Mouse (Mus musculus) 3134 (cell line): ENCODE results near the gene Rgl1.
"Not testable (repeated sequence)": the region's sequence is repeated elsewhere in the genome, so short reads cannot be mapped to it uniquely, and the experiment has no call there.

ENCODE experiments used
- DNase-seq: peaks from one replicate; pipeline ENCODE4 v3.0.0-alpha.2; 2011; ENCODE audit warnings: low spot score; ENCODE audit not compliant: insufficient read length; ENCODE audit errors: extremely low read depth

Gene Rgl1

DNA sequence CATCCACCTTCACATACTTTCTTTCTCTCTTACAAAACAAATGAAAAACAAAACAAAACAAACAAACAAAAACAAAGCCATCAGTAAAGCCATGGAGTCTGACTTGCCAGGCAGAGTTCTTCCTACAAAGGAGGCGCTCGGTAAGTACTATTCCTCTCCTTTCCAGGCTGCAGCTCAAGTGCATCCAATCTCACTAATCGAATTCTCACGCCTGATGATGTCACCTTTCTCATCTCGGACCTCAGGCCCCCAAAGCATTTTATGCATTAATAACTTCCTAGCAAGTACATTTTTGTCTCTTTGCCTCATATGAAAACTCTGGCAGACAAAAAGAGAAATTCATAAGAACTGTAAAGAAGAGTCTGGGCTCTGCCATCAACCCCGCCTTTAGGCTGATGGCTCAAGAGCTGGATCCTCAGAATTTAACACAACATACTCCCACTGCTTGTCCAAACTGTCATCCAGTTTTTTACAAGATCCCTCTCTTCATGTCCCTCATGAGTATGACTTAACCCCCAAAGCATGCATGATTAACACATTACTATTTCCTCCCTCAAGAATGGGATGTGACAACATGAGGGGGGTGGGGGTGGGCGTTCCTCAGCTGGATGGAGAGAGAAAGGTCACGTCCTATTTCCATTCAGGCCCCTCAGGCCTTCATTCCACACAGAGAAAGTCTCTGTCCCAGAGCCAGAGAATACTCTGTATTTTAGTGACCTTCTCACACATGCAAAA is 96.5 kb downstream of the Rgl1 start:
- DNase-seq: peak; percentile 62

DNA sequence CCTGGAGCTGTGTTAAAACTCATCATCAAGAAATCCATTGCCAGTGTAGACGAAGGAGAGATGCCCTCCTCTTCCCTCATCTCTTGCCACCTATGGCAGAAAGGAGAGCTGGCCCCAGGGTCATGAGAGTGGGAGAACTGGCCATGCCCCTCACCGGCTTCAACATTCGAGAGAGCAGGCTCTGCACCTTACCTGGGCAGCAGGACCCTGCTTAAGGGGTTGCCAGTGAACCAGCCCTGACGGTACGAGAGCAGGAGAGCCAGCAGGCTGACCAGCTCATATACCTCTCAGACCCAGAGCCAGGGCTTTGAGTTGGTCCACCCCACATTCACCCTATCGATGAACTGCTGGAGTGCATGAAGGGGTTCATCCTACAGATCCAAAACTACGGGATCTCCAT is 105.7 kb downstream of the Rgl1 start:
- DNase-seq: no peak

DNA sequence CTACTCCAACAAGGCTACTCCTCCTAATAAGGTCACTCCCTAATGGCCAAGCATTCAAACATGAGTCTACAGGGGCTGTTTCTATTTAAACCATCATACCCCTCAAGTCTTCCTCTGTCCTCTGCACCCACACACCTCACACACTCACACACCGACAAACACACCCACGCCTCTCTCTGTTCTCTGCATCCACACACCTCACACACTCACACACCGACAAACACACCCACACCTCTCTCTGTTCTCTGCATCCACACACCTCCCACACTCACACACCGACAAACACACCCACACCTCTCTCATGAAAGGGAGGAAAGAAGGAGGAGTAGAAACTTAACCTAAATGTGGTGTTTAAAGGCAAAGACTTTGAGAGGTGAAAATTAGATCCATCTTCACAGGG is 106.2 kb downstream of the Rgl1 start:
- DNase-seq: no peak

DNA sequence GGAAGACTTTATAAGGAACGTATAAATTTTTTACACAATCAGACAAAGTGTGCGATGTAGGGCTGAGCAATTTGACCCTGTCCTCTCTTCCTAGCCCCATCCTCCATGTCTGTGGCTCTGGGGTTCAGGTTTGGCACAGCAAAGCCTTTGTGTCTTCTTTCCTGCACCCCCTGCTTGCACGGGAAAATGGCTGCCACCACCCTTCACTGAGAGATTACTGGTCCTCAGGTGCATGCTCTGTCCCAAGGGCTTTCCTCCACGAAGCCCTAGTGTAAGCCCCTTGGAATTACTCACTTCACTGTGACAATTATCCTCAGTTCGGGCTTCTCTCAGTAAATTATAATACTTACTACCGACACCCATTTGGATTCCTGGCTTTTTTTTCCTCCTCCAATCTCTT is 109.5 kb downstream of the Rgl1 start:
- no peak for DNase-seq

DNA sequence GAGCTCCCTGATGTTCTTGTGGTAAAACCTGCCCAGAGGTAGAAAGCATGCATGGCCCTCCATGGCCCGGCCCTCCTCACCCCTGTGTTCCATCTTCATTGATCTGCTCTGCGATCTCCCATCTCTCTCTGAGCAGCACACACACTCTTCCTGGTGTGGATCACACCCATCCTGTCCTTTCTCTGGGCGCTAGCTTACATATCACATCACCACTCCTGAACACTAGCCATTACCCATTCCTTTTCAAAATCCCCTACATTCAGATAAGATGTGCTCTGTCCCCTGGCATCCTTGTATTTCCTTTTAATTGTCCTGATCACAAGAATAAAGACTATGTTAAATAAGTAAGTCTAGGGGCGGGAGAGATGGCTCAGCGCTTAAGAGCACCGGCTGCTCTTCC is 111.3 kb downstream of the Rgl1 start:
- DNase-seq: no peak

DNA sequence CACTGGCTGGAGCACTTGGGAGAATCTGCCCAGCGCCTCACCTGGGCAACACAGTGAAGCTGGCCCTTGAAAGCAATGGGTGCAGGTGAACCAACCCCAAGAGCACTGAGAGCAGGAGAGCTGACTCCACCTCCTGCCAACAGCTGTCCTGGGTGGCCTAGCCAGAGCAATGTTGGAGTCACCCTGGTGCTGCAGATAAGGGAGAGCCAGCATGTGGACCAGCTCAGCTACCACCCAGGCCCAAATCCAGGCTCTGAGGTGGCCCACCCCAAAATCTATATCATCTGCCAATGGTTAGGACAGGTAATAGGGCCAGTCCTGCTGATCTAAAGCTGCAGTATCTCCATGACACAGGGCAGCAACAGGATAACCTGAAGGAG is 114.7 kb downstream of the Rgl1 start:
- DNase-seq: no peak

DNA sequence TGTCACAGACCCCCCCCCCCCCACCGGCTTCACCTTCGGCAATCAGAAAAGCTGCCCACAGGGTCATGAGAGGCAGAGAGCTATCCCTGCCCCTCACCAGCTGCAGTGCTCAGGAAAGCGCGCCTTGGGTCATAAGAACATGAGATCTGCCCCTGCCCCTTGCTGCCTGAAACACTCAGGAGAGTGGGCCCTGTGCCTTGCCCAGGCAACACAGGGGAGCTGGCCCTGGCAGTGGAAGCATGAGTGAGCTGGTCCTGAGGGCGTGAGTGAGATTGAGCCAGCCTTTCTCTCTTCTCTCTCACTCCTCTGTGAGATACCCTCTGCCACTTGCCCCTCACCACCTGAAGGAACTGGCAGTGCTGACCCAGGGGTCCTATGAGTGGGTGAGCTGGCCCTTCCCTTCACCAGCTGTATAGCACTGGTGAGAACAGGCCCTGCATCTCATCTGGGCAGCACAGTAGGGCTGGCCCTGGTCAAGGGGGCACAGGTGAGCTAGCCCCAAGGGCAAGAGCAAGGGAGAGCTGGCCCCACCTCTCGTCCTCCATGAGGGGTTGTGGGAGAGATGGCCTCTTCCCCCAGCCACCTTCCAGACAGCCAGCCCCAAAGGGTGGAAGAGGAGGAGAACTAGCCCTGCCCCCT is 115.2 kb downstream of the Rgl1 start:
- no peak for DNase-seq

DNA sequence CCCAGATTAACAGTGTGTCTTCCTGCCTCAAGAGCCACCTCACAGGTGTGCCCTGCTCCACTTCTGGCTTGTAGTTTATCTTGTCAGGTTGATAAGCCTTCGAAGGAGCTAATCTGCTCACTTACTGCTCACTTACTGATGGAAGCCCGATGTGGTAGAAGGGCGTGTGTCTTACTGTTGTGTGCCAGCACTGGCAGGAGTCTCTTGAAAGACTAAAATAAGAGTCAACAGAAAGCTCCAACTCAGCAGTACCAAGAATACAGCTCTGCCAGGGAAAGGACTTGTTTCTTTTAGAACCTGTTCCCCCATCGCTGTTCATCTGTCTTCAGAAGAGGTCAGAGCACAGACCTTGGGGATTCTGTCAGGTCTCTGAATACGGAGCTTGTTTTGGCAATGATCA is 118.1 kb downstream of the Rgl1 start:
- DNase-seq: no peak

DNA sequence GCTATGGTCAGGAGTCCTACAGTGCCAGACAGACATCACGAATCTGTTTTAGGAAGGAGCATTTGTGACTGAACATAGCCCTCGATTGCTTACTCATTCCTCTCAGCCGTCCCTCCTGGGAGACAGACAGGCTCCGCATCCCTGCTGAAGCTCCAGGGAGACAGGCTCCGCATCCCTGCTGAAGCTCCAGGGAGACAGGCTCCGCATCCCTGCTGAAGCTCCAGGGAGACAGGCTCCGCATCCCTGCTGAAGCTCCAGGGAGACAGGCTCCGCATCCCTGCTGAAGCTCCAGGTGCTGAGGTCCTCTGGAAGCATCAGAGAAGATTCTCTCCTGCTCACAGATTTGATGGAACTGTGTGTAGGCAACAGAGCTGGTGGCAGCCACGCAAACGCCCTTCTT is 123.9 kb downstream of the Rgl1 start:
- not testable (repeated sequence) for DNase-seq

DNA sequence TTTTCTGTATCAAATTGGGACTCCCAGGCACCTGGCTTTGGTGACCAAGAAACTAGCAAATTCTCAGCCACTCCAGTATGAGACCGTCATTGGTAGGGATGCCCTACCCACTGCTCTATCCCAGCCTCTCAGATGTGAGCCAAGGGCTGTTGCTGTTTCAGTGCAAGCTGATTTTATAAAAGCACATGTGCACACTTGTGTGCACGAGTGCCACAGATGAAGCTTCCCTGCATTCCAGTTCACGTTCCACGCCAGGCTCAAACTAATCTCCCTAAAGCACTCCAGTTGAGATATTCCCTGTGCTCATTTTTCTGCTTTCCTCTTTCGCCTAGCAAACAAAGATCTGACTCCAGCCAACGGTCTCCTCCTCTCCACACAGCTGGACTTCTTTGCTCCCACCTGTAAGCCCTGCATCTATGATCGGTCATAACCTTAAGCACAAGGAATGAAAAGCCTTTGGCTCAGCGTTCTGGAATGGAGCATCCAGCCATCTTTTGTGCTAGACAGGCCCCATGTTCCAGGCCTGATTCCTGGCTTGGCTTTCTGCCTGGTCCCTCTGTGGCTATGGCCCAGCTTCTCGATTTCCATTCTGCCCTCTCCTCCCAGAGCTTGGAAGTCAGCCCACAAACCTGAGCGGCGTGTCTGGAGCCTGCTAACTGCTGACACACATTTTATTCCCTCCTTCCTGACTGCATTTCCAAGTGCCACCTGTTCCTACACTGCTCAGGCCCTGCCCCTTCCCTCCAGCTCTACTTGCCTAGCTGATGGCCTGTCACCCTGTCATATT is 125.8 kb downstream of the Rgl1 start:
- DNase-seq: peak; percentile 39

DNA sequence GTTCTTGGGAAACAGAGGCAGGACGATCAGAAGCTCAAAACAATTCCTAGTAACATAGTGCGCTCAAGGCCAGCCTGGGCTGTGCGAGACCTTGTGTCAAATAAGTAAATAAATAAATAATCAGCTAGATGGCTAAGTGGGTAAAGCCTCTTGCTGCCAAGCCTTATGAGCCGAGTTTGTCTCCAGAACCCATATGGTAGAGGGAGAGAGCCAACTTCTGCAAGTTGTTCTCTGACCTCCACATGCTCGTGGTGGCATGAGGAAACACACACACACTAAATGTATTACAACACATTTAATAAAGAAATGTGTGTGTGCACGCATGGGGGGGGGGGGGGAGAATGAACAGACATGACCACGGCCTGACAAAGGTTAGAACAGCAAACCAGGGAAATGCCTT is 126.8 kb downstream of the Rgl1 start:
- no peak for DNase-seq

DNA sequence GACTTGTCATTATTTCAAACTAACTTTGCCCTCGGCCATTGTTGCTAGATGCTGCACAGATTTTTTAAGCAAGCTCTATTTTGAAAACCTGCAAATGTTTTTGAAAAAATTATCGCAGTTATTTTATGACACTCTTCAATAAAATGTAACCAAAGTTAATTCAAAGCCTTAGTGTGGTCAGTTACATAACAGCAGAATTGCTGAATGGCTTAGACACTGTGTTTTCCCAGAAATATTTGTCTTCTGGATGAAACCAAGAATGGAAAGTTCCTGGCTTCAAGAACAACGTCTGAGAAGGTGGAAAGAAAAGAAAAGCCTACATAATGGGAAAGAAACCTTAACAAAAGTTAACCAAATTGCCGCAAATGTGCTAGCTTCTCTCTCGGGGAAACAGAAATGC is 131.5 kb downstream of the Rgl1 start:
- DNase-seq: no peak

DNA sequence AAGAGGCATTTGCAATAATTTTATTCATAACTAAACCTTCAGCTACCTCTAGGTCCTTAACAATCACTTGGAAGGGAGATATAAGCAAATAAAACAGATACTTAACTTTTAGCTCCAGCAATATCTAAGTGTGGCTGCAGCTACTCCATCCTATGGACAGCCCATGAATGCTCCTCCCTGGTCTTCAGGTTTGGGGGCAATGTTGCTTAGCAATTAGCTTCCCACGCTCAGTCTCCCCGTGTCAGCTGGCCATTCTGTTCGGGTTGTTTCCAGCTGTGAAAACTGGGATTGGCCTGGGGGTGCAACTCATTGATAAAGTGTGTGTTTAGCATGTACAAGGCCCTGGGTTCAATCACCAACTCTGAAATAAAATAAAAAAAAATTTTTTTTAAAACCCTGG is 136.4 kb downstream of the Rgl1 start:
- no peak for DNase-seq

DNA sequence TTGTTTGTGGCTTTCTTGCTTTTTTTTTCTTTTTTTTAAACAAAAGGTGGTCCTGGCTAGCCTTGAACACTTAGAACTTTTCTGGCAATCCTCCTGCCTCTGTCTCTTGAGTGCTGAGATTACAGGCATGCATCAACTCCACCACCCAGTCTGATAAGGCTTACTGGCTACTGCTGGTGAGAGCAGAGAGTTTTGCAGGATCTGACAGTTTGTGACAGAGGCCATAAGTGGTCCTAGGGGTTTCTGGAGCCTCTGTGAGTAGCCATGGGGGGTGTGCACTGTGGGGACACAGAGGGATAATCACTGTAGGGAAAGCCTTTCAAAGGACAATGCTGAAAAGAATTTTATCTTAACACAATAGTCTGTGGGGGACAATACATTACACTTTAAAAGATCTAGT is 140.5 kb downstream of the Rgl1 start:
- no peak for DNase-seq

DNA sequence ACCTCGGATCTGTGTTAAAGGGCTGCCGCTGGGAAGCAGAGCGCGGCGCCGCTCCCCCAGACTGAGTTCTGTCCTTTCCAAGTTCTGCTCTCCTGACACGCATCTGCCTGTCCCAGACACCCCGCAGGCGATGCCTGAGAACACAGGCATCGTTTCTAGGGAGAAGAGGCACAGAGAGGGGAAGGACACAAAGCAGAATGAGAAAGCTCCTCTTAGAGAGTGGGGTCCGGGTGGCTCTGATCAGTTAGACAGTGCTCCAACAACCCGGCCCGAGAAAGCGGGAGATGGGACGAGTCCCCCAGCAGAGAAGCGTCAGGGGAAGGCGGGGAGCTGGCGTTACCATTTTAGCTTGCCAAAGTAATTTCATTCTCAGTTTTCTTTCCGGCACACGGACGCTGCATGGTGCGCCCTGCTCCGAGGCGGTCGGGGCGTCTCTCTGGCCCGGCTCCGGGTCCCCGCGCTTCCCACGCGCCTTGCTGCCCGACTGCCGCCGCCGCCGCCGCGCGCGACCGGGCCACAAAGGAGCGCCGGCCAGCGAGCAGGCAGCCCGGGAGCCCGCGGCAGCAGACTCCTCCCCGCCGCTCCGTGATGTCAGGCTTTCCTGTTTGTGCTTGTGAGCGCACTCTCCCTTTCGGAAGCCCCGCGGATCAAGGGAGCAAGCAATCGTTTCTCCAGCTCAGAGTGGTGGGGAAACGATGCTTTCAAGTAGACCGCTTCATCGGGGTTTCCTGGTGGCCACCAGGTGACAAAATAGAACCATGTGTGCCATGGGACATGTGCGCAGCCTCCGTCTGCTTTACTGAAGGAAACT is 141.3 kb downstream of the Rgl1 start:
- DNase-seq: peak; percentile 59

DNA sequence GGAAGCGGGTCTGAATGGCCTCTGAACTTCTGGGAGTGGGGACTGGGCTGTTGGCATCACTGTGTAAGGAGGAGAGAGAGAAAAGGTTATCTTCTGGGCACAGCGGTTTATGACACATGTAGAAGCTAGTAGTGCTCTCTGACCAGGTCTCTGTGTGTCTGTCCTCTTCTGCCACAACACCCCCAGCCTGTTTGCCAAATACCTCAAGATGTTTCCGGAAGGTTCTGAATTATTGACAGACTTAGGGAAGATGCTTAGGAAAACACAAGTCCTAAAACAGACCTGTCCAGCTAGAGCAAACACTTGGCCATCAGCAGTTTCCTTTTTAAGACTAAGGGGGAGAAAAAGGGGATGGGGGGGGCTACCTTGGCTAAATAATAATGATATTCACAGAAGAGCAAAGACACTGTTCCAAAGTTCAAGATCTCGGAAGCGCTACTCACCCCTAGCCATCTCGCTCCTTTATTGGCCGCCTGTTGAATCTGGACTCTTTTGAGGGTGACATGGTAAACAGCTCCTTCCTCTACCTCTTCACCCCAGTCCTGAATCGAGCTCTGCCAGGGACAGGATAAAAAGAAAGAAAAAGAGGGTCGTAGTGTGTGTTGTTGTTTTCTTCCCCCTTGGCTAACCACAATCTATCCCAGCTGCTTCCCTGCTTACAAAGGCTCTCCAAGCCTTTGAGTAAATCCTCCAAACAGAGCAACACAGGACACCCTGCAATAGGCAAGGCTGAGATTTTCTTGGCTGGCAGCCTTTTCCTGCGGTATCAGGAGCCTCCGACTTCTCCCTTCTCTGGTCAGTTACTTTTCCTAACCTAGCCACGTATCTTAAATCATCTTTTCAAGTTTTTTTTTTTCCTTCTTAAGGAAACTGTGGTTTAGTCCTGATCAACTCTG is 142.5 kb downstream of the Rgl1 start:
- no peak for DNase-seq

DNA sequence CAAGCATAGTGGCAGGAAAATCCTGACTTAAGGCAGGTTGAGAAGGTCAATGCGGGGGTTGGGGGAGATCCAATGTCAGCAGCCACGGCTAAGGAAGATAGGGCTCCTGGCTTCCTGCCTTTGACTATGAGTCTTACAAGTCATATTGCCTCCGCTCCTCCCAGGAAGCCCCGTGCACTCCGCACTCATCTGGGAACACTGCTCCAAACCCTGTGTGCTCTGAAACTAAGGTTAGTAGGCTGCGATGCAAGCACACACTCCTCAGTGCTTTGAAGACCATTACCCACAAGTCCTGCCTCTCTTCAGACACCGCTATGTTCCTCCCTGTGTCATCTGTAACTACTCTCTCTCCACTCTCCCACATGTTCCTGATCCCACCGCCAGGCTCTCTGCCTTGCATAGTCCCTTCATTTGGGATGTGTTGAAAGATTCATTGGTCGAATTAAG is 143.4 kb downstream of the Rgl1 start:
- DNase-seq: no peak

DNA sequence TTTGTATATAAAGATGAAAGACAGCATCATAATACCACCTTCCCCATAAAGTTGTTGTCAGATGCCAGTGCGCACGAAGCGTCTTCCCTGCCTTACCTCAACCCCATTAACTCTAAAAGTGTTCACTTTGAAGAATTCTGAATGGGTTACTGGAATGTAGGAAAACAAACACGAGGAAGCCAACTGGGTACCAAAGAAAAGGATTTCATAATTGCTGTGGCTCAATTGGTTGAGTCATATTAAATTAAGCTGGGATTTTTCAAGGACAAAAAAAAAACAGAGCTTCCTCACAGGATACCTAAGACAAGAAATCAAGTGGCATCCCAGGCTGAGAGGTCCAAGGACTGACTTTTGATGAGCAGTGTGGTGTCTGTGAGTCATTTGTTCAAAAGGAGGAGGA is 144.5 kb downstream of the Rgl1 start:
- no peak for DNase-seq

DNA sequence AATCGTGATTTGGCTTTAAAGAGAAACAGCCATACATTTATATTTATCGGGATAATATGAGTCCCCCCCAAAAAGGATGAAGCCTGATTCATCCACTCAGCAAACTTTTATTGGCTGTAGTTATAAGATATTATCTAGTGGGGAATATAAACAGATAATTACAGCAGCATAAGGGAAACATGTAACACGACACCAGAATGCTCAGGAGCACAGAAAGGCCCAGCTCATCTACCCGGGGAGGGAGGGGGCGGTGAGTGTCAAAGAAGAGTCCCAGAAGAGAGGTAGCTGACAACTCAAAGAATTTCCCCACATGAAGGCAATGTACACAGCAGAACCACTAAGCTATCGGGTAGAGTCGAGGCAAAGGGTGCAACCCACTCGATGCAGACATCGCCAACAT is 146.8 kb downstream of the Rgl1 start:
- DNase-seq: no peak

DNA sequence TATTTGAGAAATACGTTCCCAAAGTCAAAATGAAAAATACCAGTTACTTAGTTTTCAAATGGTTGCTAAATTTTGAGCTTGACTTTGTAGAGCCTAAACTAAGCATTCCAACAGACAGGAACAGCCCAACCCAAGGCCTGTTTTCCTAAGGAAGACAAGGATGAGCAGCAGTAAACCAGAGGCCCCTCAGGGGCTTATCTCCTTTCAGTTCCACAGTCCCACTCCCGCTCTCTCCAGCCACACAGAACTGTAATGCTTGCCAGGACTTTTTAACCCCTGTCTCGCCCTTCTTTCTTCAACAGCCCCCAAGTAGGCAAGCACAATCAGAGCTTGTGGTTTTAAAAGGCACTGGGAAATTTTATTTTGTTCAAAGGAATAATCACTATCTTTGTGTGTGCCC is 147.3 kb downstream of the Rgl1 start:
- DNase-seq: no peak
